ENCODE assay signal across 33 mouse cellular contexts in genomic region chr11:6107722-6108121, GRCm38 (mm10). TPM values are rescaled to one million over a fixed set of nuclear protein-coding genes. Genes with fewer than 3 reads are reported as not detected.
A peak's percentile ranks its signal among the peaks of the same experiment; 100 is the strongest.
DNase-seq lines count a peak whose midpoint lies in the region; ATAC-seq and TF ChIP-seq lines count a peak whose summit lies in the region.
"Had no signal": no experiment of that assay in that cellular context is flagged by ENCODE, and none has a peak within 500 bp of the region (broad histone marks: within the 10 kb centered on the region; RNA-seq: fewer than 3 reads in every experiment).

No protein-coding gene starts in this region.

- no peak overlapping the region for H3K9ac ChIP-seq in forebrain, postnatal 0 days
- H3K9ac ChIP-seq in forebrain, embryonic 14.5 days (ENCODE audit: low read length): no peak overlapping the region
- H3K9ac ChIP-seq: embryonic facial prominence, embryonic 13.5 days; heart, embryonic 15.5 days; hindbrain, embryonic 13.5 days; limb, embryonic 13.5 days; liver, postnatal 0 days; midbrain, embryonic 12.5 days; neural tube, embryonic 13.5 days had no signal

- no peak for ATAC-seq in forebrain, postnatal 0 days
- no peak for ATAC-seq in forebrain, embryonic 14.5 days
- ATAC-seq: activated CD4-positive, CD25-positive, alpha-beta regulatory T cell, adult 4 months; intestine, embryonic 16.5 days; liver, postnatal 0 days had no signal

- no peak overlapping the region for H3K4me3 ChIP-seq in forebrain, postnatal 0 days (ENCODE audit: low read depth, low read length)
- H3K4me3 ChIP-seq in forebrain, embryonic 14.5 days (ENCODE audit: low read depth, low read length): no peak overlapping the region
- H3K4me3 ChIP-seq: embryonic facial prominence, embryonic 13.5 days; forebrain, embryonic 10.5 days; heart, embryonic 10.5 days; heart, embryonic 15.5 days; hindbrain, embryonic 13.5 days; limb, embryonic 13.5 days; megakaryocyte, embryonic 14.5 days; midbrain, embryonic 12.5 days; myocyte; neural tube, embryonic 13.5 days had no signal

- no peak overlapping the region for H3K4me2 ChIP-seq in forebrain, postnatal 0 days (ENCODE audit: low read depth)
- H3K4me2 ChIP-seq in forebrain, embryonic 14.5 days (ENCODE audit: low read length): no peak overlapping the region
- H3K4me2 ChIP-seq: embryonic facial prominence, embryonic 13.5 days; heart, embryonic 15.5 days; hindbrain, embryonic 13.5 days; limb, embryonic 13.5 days; liver, embryonic 11.5 days; midbrain, embryonic 12.5 days; neural tube, embryonic 13.5 days had no signal

- no peaks in the 10 kb centered on the region for H3K27me3 ChIP-seq in forebrain, postnatal 0 days (ENCODE audit: insufficient read depth, low read length)
- no peaks in the 10 kb centered on the region for H3K27me3 ChIP-seq in forebrain, embryonic 14.5 days (replicated peaks; ENCODE audit: control insufficient read depth, insufficient read depth, low read length)
- H3K27me3 ChIP-seq: embryonic facial prominence, embryonic 13.5 days; heart, embryonic 15.5 days; hindbrain, embryonic 13.5 days; limb, embryonic 13.5 days; megakaryocyte, embryonic 14.5 days; midbrain, embryonic 12.5 days; neural tube, embryonic 13.5 days had no signal

- no peaks in the 10 kb centered on the region for H3K4me1 ChIP-seq in forebrain, postnatal 0 days (ENCODE audit: insufficient read depth)
- H3K4me1 ChIP-seq in forebrain, embryonic 14.5 days (ENCODE audit: control insufficient read depth, insufficient read depth, low read length): no peaks in the 10 kb centered on the region
- H3K4me1 ChIP-seq: embryonic facial prominence, embryonic 13.5 days; forebrain, embryonic 10.5 days; heart, embryonic 10.5 days; hindbrain, embryonic 13.5 days; limb, embryonic 13.5 days; midbrain, embryonic 12.5 days; neural tube, embryonic 13.5 days had no signal

- intact Hi-C loops in heart, postnatal 36 days (cut with DNase I): no loop called here

- H3K36me3 ChIP-seq in forebrain, postnatal 0 days (ENCODE audit: insufficient read depth): peaks cover 65% of the 10 kb centered on the region
- H3K36me3 ChIP-seq in forebrain, embryonic 14.5 days (ENCODE audit: control insufficient read depth, insufficient read depth, low read length): peaks cover 70% of the 10 kb centered on the region

- H3K9me3 ChIP-seq in forebrain, postnatal 0 days (ENCODE audit: low read length): no peaks in the 10 kb centered on the region
- H3K9me3 ChIP-seq in forebrain, embryonic 14.5 days (replicated peaks; ENCODE audit: control insufficient read depth, low read length): no peaks in the 10 kb centered on the region
- H3K9me3 ChIP-seq: embryonic facial prominence, embryonic 13.5 days; forebrain, embryonic 10.5 days; heart, embryonic 10.5 days; heart, embryonic 15.5 days; hindbrain, embryonic 13.5 days; limb, embryonic 13.5 days; megakaryocyte, embryonic 14.5 days; midbrain, embryonic 12.5 days; neural tube, embryonic 13.5 days had no signal

- 59% methylated on average over 3 of the region's 3 CpGs for WGBS in forebrain, postnatal 0 days
- WGBS in forebrain, embryonic 14.5 days: 67% methylated on average over 3 of the region's 3 CpGs

- no peak for TF ChIP-seq CTCF in forebrain, postnatal 0 days (IDR thresholded peaks at IDR 0.05; ENCODE audit: low read depth)

- DNase-seq in forebrain, postnatal 0 days: no peak
- DNase-seq in forebrain, embryonic 14.5 days (ENCODE audit: low spot score): no peak
- DNase-seq in A20 (ENCODE audit: low read depth, low spot score): peak; percentile 48
- DNase-seq in brain, adult 2 months (ENCODE audit: low read depth, low spot score): peak; percentile 63
- DNase-seq in thymus, postnatal 10 days (ENCODE audit: low spot score in 2 of 2): peak; percentile 32 to 34
- no peak for DNase-seq in spleen, postnatal 14 days (ENCODE audit: low spot score in 2 of 2)
- no peak for DNase-seq in heart, postnatal 36 days
- no peak for DNase-seq in spleen, adult 12 weeks (ENCODE audit: low spot score)
- DNase-seq: adrenal gland, adult 2 months; adrenal gland, postnatal 36 days; B cell, adult 2 months; gastrocnemius, postnatal 14 days; heart, postnatal 4 days; kidney, adult 8-10 months; kidney, postnatal 25 days; layer of hippocampus, postnatal 36 days; liver, postnatal 0 days; lung, postnatal 36 days; spleen, adult 18-20 months had no signal

- H3K27ac ChIP-seq in forebrain, postnatal 0 days (ENCODE audit: low read depth, low read length): 0 out of 2 replicates have a peak overlapping the region, but pooled peaks have one; percentile 15
- no peak overlapping the region for H3K27ac ChIP-seq in forebrain, embryonic 14.5 days (ENCODE audit: low read depth, low read length)
- H3K27ac ChIP-seq: embryonic facial prominence, embryonic 13.5 days; forebrain, embryonic 10.5 days; heart, embryonic 10.5 days; heart, embryonic 15.5 days; hindbrain, embryonic 13.5 days; limb, embryonic 13.5 days; midbrain, embryonic 12.5 days; neural tube, embryonic 13.5 days; stomach, postnatal 0 days had no signal

RNA-seq across cellular contexts. Expression of gene Camk2b, which starts 41.6 kb away (rescaled TPM):
- 271 and 284 TPM in 2 replicates for total RNA-seq in forebrain, postnatal 0 days (2014; rRNA removed)
- 227 and 280 TPM in 2 replicates for polyA plus RNA-seq in forebrain, postnatal 0 days (2015; fragmentation: Nextera tagmentation; extraction: Ambion mirVana)
- polyA plus RNA-seq in forebrain, embryonic 14.5 days (2014; fragmentation: Nextera tagmentation; extraction: Ambion mirVana): 51.6 and 87.1 TPM in 2 replicates
- 1 to 10 TPM; 6.0 to 8.1 TPM for total RNA-seq in heart, postnatal 36 days (2021)

Comparison
In these comparisons a context has a peak if more than half of its experiments do, and no peak if none do; other contexts are left out.
1. DNase-seq: peak in A20 (single experiment), brain, adult 2 months (single experiment) and thymus, postnatal 10 days (2 of 2); none in forebrain, postnatal 0 days (single experiment), forebrain, embryonic 14.5 days (single experiment), spleen, postnatal 14 days (0 of 2), heart, postnatal 36 days (0 of 2) and spleen, adult 12 weeks (single experiment).
2. RNA of gene Camk2b, which starts 41.6 kb away (total RNA-seq): 271 to 284 TPM in forebrain, postnatal 0 days; 6.0 to 8.1 TPM in heart, postnatal 36 days; every median in the first group is over 10 times any median in the second.